Mouse (Mus musculus) C2C12 (cell line): ENCODE results near the gene Olfr1197. TPM values are rescaled to one million over a fixed set of nuclear protein-coding genes. Genes with fewer than 3 reads are reported as not detected.

ENCODE experiments used
- H3K27me3 ChIP-seq: one replicate; pipeline ENCODE4 v1.6.1; 2011; ENCODE audit not compliant: control insufficient read depth, insufficient read depth, insufficient read length
- H3K36me3 ChIP-seq: one replicate; pipeline ENCODE4 v1.6.1; 2011; ENCODE audit not compliant: control insufficient read depth, insufficient read depth
- H3K4me3 ChIP-seq: one replicate; pipeline ENCODE4 v1.5.1; 2011; ENCODE audit warnings: mild to moderate bottlenecking, control low read depth; ENCODE audit not compliant: poor library complexity, insufficient read depth, severe bottlenecking
- H3K79me2 ChIP-seq: one replicate; pipeline ENCODE4 v1.6.1; 2011; ENCODE audit not compliant: control insufficient read depth, insufficient read depth
- H3K79me3 ChIP-seq: one replicate; pipeline ENCODE4 v1.6.1; 2011; ENCODE audit warnings: low read depth, control low read depth
- H3ac ChIP-seq: one replicate; pipeline ENCODE3; 2011; ENCODE audit warnings: low read depth; ENCODE audit not compliant: control insufficient read depth, insufficient read length
- CEBPB ChIP-seq: IDR thresholded peaks from one replicate; pipeline ENCODE4 v1.6.1; 2011; ENCODE audit warnings: low read depth, mild to moderate bottlenecking, control low read depth, moderate library complexity
- CTCF ChIP-seq: IDR thresholded peaks from one replicate; pipeline ENCODE4 v1.5.1; 2011; ENCODE audit not compliant: control insufficient read depth, insufficient read depth, insufficient read length
- FOSL1 ChIP-seq: IDR thresholded peaks from one replicate; pipeline ENCODE4 v1.8.0; 2011; ENCODE audit warnings: mild to moderate bottlenecking, low read length; ENCODE audit not compliant: poor library complexity, insufficient read depth, severe bottlenecking
- MAX ChIP-seq: IDR thresholded peaks from one replicate; pipeline ENCODE4 v1.6.1; 2011; ENCODE audit warnings: mild to moderate bottlenecking, control low read depth
- MYOD1 ChIP-seq: IDR thresholded peaks from one replicate; pipeline ENCODE4 v1.6.1; 2011; ENCODE audit warnings: low read depth; ENCODE audit not compliant: control insufficient read depth, insufficient read length
- MYOG ChIP-seq: IDR thresholded peaks from one replicate; pipeline ENCODE4 v1.6.1; 2011; ENCODE audit not compliant: control insufficient read depth, insufficient read length; ENCODE audit errors: extremely low read depth
- USF1 ChIP-seq: IDR thresholded peaks from one replicate; pipeline ENCODE4 v1.6.1; 2011; ENCODE audit warnings: low read depth, mild to moderate bottlenecking, control low read depth, moderate library complexity
- long read RNA-seq, 2 experiments: library from polyadenylated mRNA; unstranded; transcript quantifications; one replicate each; pipeline ENCODE4 v2.0.0; 2019 to 2020
- polyA plus RNA-seq: library from polyadenylated mRNA; unstranded; fragments of >200 nt; fragmentation: generic; extraction: Trizol; gene quantifications from one replicate; pipeline ENCODE4 v1.2.1, GENCODE M21; 2012; ENCODE audit warnings: missing spikeins

The Olfr1197 gene
- not detected for polyA plus RNA-seq
- long read RNA-seq, experiment 1, result 0 reads
- long read RNA-seq, experiment 2, result 0 reads

DNA sequence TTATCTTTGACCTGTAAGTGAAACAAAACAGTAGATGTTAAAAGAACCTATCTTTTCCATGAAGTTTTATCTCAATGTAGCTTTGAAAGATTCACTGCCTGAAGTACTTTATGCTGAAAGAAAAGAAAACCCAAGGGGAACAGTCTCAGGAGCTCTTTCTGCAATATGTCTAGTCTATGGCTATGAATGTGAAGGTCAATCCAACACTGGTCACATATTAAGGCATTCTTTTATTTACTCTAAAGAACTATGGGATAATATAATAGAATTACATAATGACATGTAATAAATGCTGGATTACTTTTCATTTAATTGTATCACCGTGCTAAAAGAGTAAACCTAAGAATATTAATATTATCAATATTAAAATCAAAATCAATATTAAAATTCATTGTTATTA is at the start of gene Olfr1197:
Olfr1197 (minus strand) TSS at position 101 of the 400 bp plus-strand sequence.
- H3K4me3 ChIP-seq, result no peak within 1 kb of the TSS
- H3K36me3 ChIP-seq, result no peaks in the 10 kb centered on the region
- no peaks in the 10 kb centered on the region for H3K79me2 ChIP-seq
- TF ChIP-seq FOSL1, result no peak
- TF ChIP-seq USF1, result no peak
- no peak for TF ChIP-seq MYOD1
- no peak for TF ChIP-seq MYOG
- no peak for TF ChIP-seq CTCF
- no peak for TF ChIP-seq MAX
- no peak for TF ChIP-seq CEBPB
- H3K27me3 ChIP-seq, result no peaks in the 10 kb centered on the region
- H3K79me3 ChIP-seq, result no peaks in the 10 kb centered on the region
- H3ac ChIP-seq, result no peak within 1 kb of the TSS

GRCm38 (mm10) chr2:88770388-88770787 is 38.2 kb upstream of the Olfr1197 start, which contains the start of gene Olfr1200:
TSS of gene Olfr1200 (minus strand) at chr2:88770488.
- Histone ChIP-seq H3K4me3 (no peak within 1 kb of the TSS), H3K27me3 (no peaks in the 10 kb centered on the region), H3K36me3 (no peaks in the 10 kb centered on the region), H3K79me2 (no peaks in the 10 kb centered on the region), H3ac (no peak within 1 kb of the TSS), H3K79me3 (no peaks in the 10 kb centered on the region)
- no peak for TF ChIP-seq MYOD1
- no peak for TF ChIP-seq MYOG
- no peak for TF ChIP-seq USF1
- no peak for TF ChIP-seq CEBPB
- TF ChIP-seq MAX, result no peak
- no peak for TF ChIP-seq FOSL1
- no peak for TF ChIP-seq CTCF

GRCm38 (mm10) chr2:88760369-88760768 is 28.2 kb upstream of the Olfr1197 start, which contains the start of gene Olfr1199:
TSS of gene Olfr1199 (minus strand) at chr2:88760469.
- Histone ChIP-seq H3ac (no peak within 1 kb of the TSS), H3K79me2 (no peaks in the 10 kb centered on the region), H3K4me3 (no peak within 1 kb of the TSS), H3K27me3 (no peaks in the 10 kb centered on the region), H3K36me3 (no peaks in the 10 kb centered on the region), H3K79me3 (no peaks in the 10 kb centered on the region)
- TF ChIP-seq USF1 (no peak), FOSL1 (no peak), CTCF (no peak), CEBPB (no peak), MYOG (no peak), MYOD1 (no peak), MAX (no peak)

GRCm38 (mm10) chr2:88751270-88751669 is 19.1 kb upstream of the Olfr1197 start, which contains the start of gene Olfr1198:
TSS of gene Olfr1198 (minus strand) at chr2:88751370.
- Histone ChIP-seq H3K79me2 (no peaks in the 10 kb centered on the region), H3K36me3 (no peaks in the 10 kb centered on the region), H3K27me3 (no peaks in the 10 kb centered on the region), H3K79me3 (no peaks in the 10 kb centered on the region), H3ac (no peak within 1 kb of the TSS), H3K4me3 (no peak within 1 kb of the TSS)
- TF ChIP-seq FOSL1, result no peak
- no peak for TF ChIP-seq CTCF
- no peak for TF ChIP-seq MYOG
- TF ChIP-seq CEBPB, result no peak

DNA sequence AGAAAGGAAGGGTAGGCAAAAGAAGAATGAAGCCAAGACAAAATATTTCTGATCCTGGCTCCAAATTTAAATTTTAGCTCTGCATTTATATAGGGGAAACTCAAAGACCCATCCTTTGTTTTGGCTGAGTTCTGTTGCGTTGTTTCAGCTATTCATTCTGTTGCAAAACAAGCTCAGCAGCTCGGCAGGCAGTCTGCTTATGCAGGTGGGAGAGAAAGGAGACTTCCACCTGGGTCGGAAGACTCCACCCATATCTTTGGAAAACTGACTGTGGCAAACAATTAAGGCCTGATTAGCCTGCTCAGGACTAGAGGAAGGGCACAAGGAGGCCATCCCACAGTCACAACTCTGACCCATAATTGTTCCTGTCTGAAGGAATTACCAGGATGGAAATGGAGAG is 11.2 kb upstream of the Olfr1197 start:
- Histone ChIP-seq H3K36me3 (no peaks in the 10 kb centered on the region), H3K79me3 (no peaks in the 10 kb centered on the region), H3K27me3 (no peaks in the 10 kb centered on the region), H3K79me2 (no peaks in the 10 kb centered on the region), H3K4me3 (no peak overlapping the region), H3ac (no peak overlapping the region)
- no peak for TF ChIP-seq USF1
- no peak for TF ChIP-seq CTCF
- no peak for TF ChIP-seq MYOD1
- TF ChIP-seq MYOG, result no peak
- TF ChIP-seq MAX, result no peak
- TF ChIP-seq CEBPB, result no peak
- no peak for TF ChIP-seq FOSL1

DNA sequence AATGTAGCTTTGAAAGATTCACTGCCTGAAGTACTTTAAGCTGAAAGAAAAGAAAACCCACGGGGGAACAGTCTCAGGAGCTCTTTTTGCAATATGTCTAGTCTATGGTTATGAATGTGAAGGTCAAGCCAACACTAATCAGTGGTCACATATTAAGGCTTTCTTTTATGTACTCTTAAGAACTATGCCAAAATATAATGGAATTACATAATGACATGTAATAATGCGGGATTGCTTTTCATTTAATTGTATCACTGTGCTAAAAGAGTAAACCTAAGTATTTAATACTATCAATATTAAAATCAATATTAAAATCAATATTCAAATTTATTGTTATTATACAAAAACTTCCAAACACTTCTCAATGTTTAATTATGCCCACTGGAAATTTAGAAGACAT is 27.7 kb downstream of the Olfr1197 start, which contains the start of gene Olfr1196:
Olfr1196 (minus strand) TSS at position 101 of the 400 bp plus-strand sequence.
- Histone ChIP-seq H3K27me3 (no peaks in the 10 kb centered on the region), H3K4me3 (no peak within 1 kb of the TSS), H3K79me3 (no peaks in the 10 kb centered on the region), H3ac (no peak within 1 kb of the TSS), H3K36me3 (no peaks in the 10 kb centered on the region), H3K79me2 (no peaks in the 10 kb centered on the region)
- TF ChIP-seq FOSL1 (no peak), MYOG (no peak), CEBPB (no peak)
